Mouse (Mus musculus) layer of hippocampus, postnatal 10 days (tissue): ENCODE data around the gene Zbtb12. TPM values are rescaled to one million over a fixed set of nuclear protein-coding genes. Genes with fewer than 3 reads are reported as not detected.
A peak's percentile ranks its signal among the peaks of the same experiment; 100 is the strongest.
"Not testable (repeated sequence)": the region's sequence is repeated elsewhere in the genome, so short reads cannot be mapped to it uniquely, and the experiment has no call there.

Experiments used
- DNase-seq, 2 experiments: peaks; one replicate each; pipeline ENCODE4 v3.0.0; 2021; ENCODE audit warnings: low spot score in 2 of 2
- total RNA-seq, 2 experiments: library from RNA; stranded (reverse); gene quantifications; 2 replicates each; pipeline ENCODE4 v1.2.3; 2021

The Zbtb12 gene
- total RNA-seq, 2 experiments from 2014 or later = 9.8 to 10.0 TPM

- DNase-seq = not testable (repeated sequence)
These were observed 21.5 kb downstream of the Zbtb12 start for GRCm38 (mm10) chr17:34900826-34901225.

- DNase-seq = not testable (repeated sequence)
These were observed 22.7 kb downstream of the Zbtb12 start for GRCm38 (mm10) chr17:34901948-34902347.

- DNase-seq = no peak
These were observed 23.6 kb downstream of the Zbtb12 start for GRCm38 (mm10) chr17:34902895-34903294.

GRCm38 (mm10) chr17:34910982-34911381 lies 31.7 kb downstream of the Zbtb12 start:
- no peak for DNase-seq

- peak; percentile 76 to 79 for DNase-seq
These were observed 32.7 kb downstream of the Zbtb12 start for GRCm38 (mm10) chr17:34911945-34912351.

- DNase-seq = no peak
These were observed 34.8 kb downstream of the Zbtb12 start, which contains the start of gene Slc44a4 for GRCm38 (mm10) chr17:34913930-34914665. TSS of gene Slc44a4 (plus strand) at chr17:34914466.

GRCm38 (mm10) chr17:34915410-34915831 lies 36.1 kb downstream of the Zbtb12 start:
- DNase-seq = no peak

GRCm38 (mm10) chr17:34916316-34916715 lies 37.0 kb downstream of the Zbtb12 start:
- no peak for DNase-seq

GRCm38 (mm10) chr17:34917188-34917587 lies 37.9 kb downstream of the Zbtb12 start:
- no peak for DNase-seq

- no peak for DNase-seq
These were observed 43.7 kb downstream of the Zbtb12 start for GRCm38 (mm10) chr17:34922939-34923338.

- no peak for DNase-seq
These were observed 45.0 kb downstream of the Zbtb12 start for GRCm38 (mm10) chr17:34924258-34924657.

- no peak for DNase-seq
These were observed 48.2 kb downstream of the Zbtb12 start for GRCm38 (mm10) chr17:34927306-34928019.

GRCm38 (mm10) chr17:34928841-34929240 lies 49.6 kb downstream of the Zbtb12 start:
- no peak for DNase-seq

GRCm38 (mm10) chr17:34931061-34931734 lies 51.9 kb downstream of the Zbtb12 start, which contains the start of gene Neu1:
TSS of gene Neu1 (plus strand) at chr17:34931253.
- DNase-seq = peak; percentile 98

GRCm38 (mm10) chr17:34931735-34932098 lies 52.4 kb downstream of the Zbtb12 start:
- DNase-seq = peak in 1 of 2 experiments; percentile 34

GRCm38 (mm10) chr17:34932287-34932686 lies 53.0 kb downstream of the Zbtb12 start:
- no peak for DNase-seq

GRCm38 (mm10) chr17:34934031-34934430 lies 54.7 kb downstream of the Zbtb12 start:
- no peak for DNase-seq

GRCm38 (mm10) chr17:34934830-34935229 lies 55.5 kb downstream of the Zbtb12 start:
- no peak for DNase-seq

GRCm38 (mm10) chr17:34937960-34938505 lies 58.8 kb downstream of the Zbtb12 start:
- DNase-seq = no peak

GRCm38 (mm10) chr17:34941344-34942041 lies 62.2 kb downstream of the Zbtb12 start:
- no peak for DNase-seq
